Mouse (Mus musculus) kidney, embryonic 16.5 days (tissue): ENCODE measurements at regions not wholly inside any gene's neighbourhood (a gene's known extent, or its start where the extent isn't known, plus 50 kb on each side); places are given as distances from the start of the nearest gene placed in this dataset.
A peak's percentile ranks its signal among the peaks of the same experiment; 100 is the strongest.

Experiments
- ATAC-seq: fragments of 200-750 bp; cut with Nextera tagmentation; 2 replicates; pipeline ENCODE4 v1.8.0; 2017; ENCODE audit warnings: moderate TSS enrichment; ENCODE audit not compliant: low FRiP score, low TSS enrichment
- H3K27ac ChIP-seq: fragments of 300-500 bp; sonication (generic); 2 replicates; pipeline ENCODE4 v1.5.1; 2014; ENCODE audit warnings: low read length
- H3K27me3 ChIP-seq: fragments of 300-500 bp; sonication (generic); 2 replicates; pipeline ENCODE4 v1.6.1; 2014; ENCODE audit warnings: low read length, control low read depth, mixed read lengths; ENCODE audit not compliant: insufficient read depth
- H3K36me3 ChIP-seq: fragments of 300-500 bp; sonication (generic); 2 replicates; pipeline ENCODE4 v1.6.1; 2014; ENCODE audit warnings: low read length, control low read depth, mixed read lengths; ENCODE audit not compliant: insufficient read depth
- H3K4me1 ChIP-seq: fragments of 300-500 bp; sonication (generic); 2 replicates; pipeline ENCODE4 v1.6.1; 2014; ENCODE audit warnings: low read length, control low read depth, mixed read lengths; ENCODE audit not compliant: insufficient read depth
- H3K4me2 ChIP-seq: fragments of 300-500 bp; sonication (generic); replicated peaks from 2 replicates; pipeline ENCODE4 v1.6.1; 2014; ENCODE audit warnings: low read depth, low read length
- H3K4me3 ChIP-seq: fragments of 300-500 bp; sonication (generic); 2 replicates; pipeline ENCODE4 v1.5.1; 2014; ENCODE audit warnings: mild to moderate bottlenecking, low read length
- H3K9ac ChIP-seq: fragments of 300-500 bp; sonication (generic); replicated peaks from 2 replicates; pipeline ENCODE4 v1.6.1; 2014; ENCODE audit warnings: low read length
- H3K9me3 ChIP-seq: fragments of 300-500 bp; sonication (generic); 2 replicates; pipeline ENCODE4 v1.6.1; 2016; ENCODE audit warnings: low read length, control low read depth
- WGBS: fragments of 180-500 bp; shearing (Covaris S2); extraction: QIAGEN DNeasy Blood & Tissue Kit; methylation state at CpG from one replicate; pipeline ENCODE4 v1.1.7; 2014; 5-methylcytosine and 5-hydroxymethylcytosine counted together

- no peaks in the 10 kb centered on the region for H3K36me3 ChIP-seq
- no peak overlapping the region for H3K4me3 ChIP-seq
- no peak for ATAC-seq
- H3K9ac ChIP-seq, result no peak overlapping the region
- H3K9me3 ChIP-seq, result no peaks in the 10 kb centered on the region
- H3K27ac ChIP-seq, result no peak overlapping the region
- H3K4me2 ChIP-seq, result no peak overlapping the region
- no peaks in the 10 kb centered on the region for H3K27me3 ChIP-seq
- WGBS, result 52% methylated on average over 3 of the region's 3 CpGs
- H3K4me1 ChIP-seq, result no peaks in the 10 kb centered on the region
These were observed 301.1 kb downstream of the Prr30 start for GRCm38 (mm10) chr14:100899074-100899473.

- Histone ChIP-seq H3K4me3 (no peak overlapping the region), H3K4me2 (no peak overlapping the region), H3K9me3 (no peaks in the 10 kb centered on the region), H3K27ac (no peak overlapping the region), H3K36me3 (no peaks in the 10 kb centered on the region), H3K9ac (no peak overlapping the region), H3K27me3 (no peaks in the 10 kb centered on the region), H3K4me1 (no peaks in the 10 kb centered on the region)
- ATAC-seq, result peak; percentile 78
- 47% methylated on average over 18 of the region's 18 CpGs for WGBS
These were observed 310.7 kb downstream of the Prr30 start for GRCm38 (mm10) chr14:100889163-100890157.

DNA sequence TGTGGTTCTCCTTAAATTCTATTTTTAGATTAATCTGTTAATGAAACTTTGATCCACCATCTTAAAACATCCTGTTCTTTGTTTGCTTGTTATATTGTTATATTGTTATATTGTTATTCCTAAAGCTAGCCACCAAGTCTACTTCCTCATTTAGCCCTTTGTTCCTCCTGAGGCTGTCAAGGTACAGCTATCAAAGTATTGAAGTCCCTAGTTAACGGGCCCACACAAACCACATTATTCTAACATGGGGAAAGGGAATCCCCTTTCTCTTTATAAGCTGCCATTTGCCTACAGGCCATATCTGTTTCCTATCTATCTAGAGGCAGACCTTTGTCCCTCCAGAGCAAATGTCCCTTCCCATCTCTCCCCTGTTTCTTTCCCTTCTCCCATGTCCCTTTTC is 317.0 kb downstream of the Prr30 start:
- ATAC-seq, result no peak
- Histone ChIP-seq H3K27me3 (no peaks in the 10 kb centered on the region), H3K36me3 (no peaks in the 10 kb centered on the region), H3K9me3 (no peaks in the 10 kb centered on the region), H3K9ac (no peak overlapping the region), H3K4me1 (no peaks in the 10 kb centered on the region), H3K4me3 (no peak overlapping the region), H3K27ac (no peak overlapping the region), H3K4me2 (no peak overlapping the region)
- 74% methylated on average over 1 of the region's 1 CpGs for WGBS

DNA sequence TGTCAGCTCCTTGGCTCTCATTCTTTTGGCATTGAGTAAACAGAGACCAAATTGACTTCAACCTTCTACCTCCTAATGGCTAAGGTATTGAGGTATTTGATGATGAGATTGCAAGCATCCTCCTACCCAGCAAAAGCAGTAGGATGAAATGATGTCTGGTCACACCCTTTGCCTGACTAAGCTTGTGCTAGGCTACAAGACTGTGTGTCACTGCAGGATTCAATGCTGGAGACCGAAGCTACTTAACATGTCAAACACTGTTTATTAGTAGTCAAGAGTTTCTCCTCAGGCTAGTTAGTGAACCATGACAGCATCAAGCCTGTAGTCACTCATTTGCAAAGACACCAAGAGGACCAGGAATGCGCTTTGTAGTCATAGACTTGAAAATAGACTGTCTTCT is 320.0 kb downstream of the Prr30 start:
- no peak overlapping the region for H3K4me3 ChIP-seq
- H3K27me3 ChIP-seq, result no peaks in the 10 kb centered on the region
- H3K9me3 ChIP-seq, result no peaks in the 10 kb centered on the region
- ATAC-seq, result no peak
- H3K4me1 ChIP-seq, result no peaks in the 10 kb centered on the region
- no peak overlapping the region for H3K9ac ChIP-seq
- 58% methylated on average over 2 of the region's 2 CpGs for WGBS
- H3K27ac ChIP-seq, result no peak overlapping the region
- H3K36me3 ChIP-seq, result no peaks in the 10 kb centered on the region
- H3K4me2 ChIP-seq, result no peak overlapping the region

DNA sequence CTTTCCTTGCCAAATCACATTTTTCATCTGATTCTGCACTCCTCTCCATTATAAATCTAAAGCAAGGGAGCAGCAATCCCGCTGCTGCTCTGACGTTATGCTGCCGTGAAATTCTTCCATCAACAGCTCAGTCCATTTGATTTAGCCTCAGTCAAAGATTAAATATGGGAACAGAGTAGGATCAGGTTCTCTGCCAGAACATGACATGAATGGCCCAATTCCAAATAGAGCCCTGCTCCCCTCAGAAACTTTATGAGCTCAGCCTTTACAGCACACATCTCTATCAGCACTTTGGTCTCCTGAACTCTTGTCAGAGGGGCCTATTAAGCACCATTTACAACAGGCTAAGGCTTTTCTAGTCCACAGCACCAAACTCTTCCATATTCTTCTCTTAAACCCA is 332.3 kb downstream of the Prr30 start:
- 44% methylated on average over 3 of the region's 3 CpGs for WGBS
- Histone ChIP-seq H3K4me2 (no peak overlapping the region), H3K36me3 (no peaks in the 10 kb centered on the region), H3K4me3 (no peak overlapping the region), H3K9ac (no peak overlapping the region), H3K9me3 (no peaks in the 10 kb centered on the region), H3K27ac (no peak overlapping the region), H3K4me1 (no peaks in the 10 kb centered on the region), H3K27me3 (no peaks in the 10 kb centered on the region)
- no peak for ATAC-seq

DNA sequence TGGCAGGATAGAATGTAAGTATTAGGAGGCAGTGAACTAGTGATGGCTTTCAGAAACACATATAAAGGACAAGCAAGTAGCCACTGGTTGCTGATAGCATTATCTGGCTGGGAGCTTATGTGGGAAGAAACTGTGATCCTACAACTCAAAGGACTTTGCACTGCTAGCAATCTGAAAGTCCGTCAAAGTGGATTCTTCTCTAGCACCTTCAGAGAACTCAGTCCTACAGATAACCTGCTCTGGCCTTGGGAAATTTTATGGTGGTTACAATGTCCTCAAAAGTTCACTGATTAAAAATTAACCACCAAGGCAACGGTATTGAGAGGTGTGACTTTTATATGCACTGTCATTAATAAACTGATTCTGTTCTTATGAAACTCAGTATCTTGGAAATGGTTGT is 335.3 kb downstream of the Prr30 start:
- 74% methylated on average over 2 of the region's 2 CpGs for WGBS
- no peak overlapping the region for H3K4me3 ChIP-seq
- no peaks in the 10 kb centered on the region for H3K36me3 ChIP-seq
- no peaks in the 10 kb centered on the region for H3K27me3 ChIP-seq
- no peaks in the 10 kb centered on the region for H3K9me3 ChIP-seq
- H3K27ac ChIP-seq, result no peak overlapping the region
- no peak overlapping the region for H3K4me2 ChIP-seq
- no peak overlapping the region for H3K9ac ChIP-seq
- no peaks in the 10 kb centered on the region for H3K4me1 ChIP-seq
- ATAC-seq, result no peak

- H3K27ac ChIP-seq, result no peak overlapping the region
- no peaks in the 10 kb centered on the region for H3K9me3 ChIP-seq
- H3K4me2 ChIP-seq, result no peak overlapping the region
- no peak overlapping the region for H3K4me3 ChIP-seq
- no peaks in the 10 kb centered on the region for H3K4me1 ChIP-seq
- no peak for ATAC-seq
- no peaks in the 10 kb centered on the region for H3K36me3 ChIP-seq
- WGBS, result 97% methylated on average over 1 of the region's 1 CpGs
- no peaks in the 10 kb centered on the region for H3K27me3 ChIP-seq
- H3K9ac ChIP-seq, result no peak overlapping the region
These were observed 336.0 kb downstream of the Prr30 start for GRCm38 (mm10) chr14:100864164-100864563.

DNA sequence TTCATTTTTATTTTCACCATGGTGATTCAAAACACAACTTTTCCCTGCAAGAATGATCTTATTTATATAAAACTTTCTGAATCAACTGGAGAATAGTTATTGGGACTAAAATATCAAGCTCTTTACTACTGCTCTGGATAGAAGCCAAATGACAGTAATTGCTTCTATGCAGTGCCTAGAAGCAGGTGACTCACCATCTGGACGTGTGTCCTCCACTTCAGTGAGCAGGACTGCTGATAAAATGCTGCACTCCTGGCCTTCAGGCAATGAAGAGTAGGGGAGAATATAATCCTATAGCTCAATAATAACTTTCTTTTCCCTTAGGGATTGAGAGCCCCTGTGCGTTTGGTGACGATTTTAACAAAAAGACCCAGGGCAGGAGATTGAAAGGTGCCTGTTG is 357.3 kb downstream of the Prr30 start:
- Histone ChIP-seq H3K4me3 (no peak overlapping the region), H3K9me3 (no peaks in the 10 kb centered on the region), H3K27me3 (no peaks in the 10 kb centered on the region), H3K27ac (no peak overlapping the region), H3K4me1 (no peaks in the 10 kb centered on the region), H3K9ac (no peak overlapping the region), H3K36me3 (no peaks in the 10 kb centered on the region), H3K4me2 (no peak overlapping the region)
- ATAC-seq, result no peak
- 64% methylated on average over 3 of the region's 3 CpGs for WGBS
